Mouse (Mus musculus): ENCODE measurements around the gene Eno2.
"Not testable (repeated sequence)": the region's sequence is repeated elsewhere in the genome, so short reads cannot be mapped to it uniquely, and the experiment has no call there.

Gene Eno2

GRCm38 (mm10) chr6:124769101-124769765, at the start of gene Eno2:
TSS of gene Eno2 (minus strand) at chr6:124769673.
- peak in 1 of 2 experiments; percentile 38 for DNase-seq

GRCm38 (mm10) chr6:124817971-124818370, 48.5 kb upstream of the Eno2 start:
- DNase-seq: peak in 1 of 2 experiments; percentile 17

- no peak for DNase-seq
These were observed 48.1 kb upstream of the Eno2 start for GRCm38 (mm10) chr6:124817563-124817962.

DNA sequence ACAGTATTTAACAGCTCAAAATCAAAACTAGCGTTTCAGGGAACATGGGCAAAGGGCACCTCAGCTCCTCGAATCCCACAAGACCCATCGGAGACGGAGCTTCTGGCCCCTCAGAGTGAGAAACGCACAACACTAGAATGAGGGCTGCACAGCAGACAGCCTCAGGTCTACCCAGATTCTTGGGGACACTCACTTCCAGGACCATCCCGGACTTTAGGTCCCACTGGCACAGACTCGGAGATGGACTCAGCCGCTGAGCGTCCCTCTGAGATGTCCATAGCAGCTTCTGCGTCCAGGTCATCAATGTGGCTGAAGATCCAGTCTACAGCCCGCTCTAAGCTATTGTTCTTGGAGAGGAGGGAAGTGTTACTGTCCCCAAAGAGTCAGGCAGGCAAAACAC, 47.7 kb upstream of the Eno2 start:
- no peak for DNase-seq

DNA sequence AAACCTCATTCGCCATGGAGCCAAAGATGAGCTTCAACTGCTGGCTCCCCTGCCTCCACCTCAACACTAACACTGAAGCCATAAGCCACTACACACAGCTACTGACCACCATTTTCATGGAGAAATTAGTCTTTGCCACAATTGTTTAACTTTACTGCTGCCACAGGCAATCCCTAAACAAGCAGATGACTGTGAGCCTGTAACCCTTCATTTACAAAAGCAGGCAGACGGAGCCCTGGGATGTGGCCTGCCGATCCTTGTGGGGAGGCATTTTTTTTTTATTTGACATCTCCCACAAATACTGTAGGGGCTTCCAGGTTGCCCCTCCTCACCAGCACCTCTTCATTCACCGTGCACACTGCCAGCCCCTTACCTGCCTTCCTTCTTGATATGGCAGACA, 47.1 kb upstream of the Eno2 start:
- DNase-seq: no peak

DNA sequence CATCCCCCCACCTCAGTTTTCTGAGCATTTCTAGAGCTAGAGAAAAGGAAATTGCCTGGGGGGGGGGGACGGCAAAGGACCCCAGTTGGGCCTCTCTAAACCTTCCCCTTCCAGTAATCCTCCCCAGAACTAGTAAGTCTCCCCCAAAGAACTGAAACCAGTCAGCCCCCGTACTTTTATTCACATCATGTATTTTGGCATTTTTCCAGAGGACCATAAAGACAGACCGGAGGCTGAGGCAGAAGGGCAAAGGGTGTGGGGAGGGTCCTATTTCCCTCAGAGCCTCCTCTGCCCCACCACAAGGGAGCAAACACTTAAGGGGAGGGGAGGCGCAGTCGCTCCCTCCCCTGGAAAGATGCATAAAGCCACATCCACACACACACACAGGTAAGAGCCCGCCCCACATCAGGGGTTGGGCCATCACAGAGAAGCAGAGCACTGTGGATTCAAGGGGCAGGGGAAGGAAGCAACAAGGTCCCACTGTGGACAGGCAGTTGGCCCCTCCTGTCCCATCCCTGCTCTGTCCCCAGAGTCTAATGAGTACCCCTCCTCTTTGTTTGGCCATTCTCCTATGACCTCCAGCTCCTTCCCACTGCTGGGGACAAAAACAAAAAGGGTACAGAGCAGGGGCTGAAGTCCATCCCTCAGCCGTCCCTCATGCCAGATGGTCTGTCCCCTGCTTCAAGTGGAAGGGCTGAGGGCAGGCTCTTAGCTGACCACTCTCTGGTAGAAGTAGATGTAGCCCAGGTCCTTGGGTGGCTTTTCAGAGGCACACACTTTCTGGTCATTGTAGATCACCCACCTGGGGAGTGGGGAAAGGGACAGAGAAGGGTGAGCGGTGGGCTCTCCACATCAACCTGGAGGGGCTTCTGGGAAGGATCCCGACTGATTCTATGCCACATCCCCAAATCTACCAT, 45.6 kb upstream of the Eno2 start:
- DNase-seq: no peak

- DNase-seq: no peak
These were observed 45.0 kb upstream of the Eno2 start for GRCm38 (mm10) chr6:124814448-124814847.

- peak; percentile 95 for DNase-seq
These were observed 44.5 kb upstream of the Eno2 start, which contains the start of gene Tpi1 for GRCm38 (mm10) chr6:124813933-124814332. TSS of gene Tpi1 (minus strand) at chr6:124814296.

GRCm38 (mm10) chr6:124813496-124813895, 44.0 kb upstream of the Eno2 start:
- peak; percentile 63 to 66 for DNase-seq

GRCm38 (mm10) chr6:124812848-124813247, 43.4 kb upstream of the Eno2 start:
- no peak for DNase-seq

DNA sequence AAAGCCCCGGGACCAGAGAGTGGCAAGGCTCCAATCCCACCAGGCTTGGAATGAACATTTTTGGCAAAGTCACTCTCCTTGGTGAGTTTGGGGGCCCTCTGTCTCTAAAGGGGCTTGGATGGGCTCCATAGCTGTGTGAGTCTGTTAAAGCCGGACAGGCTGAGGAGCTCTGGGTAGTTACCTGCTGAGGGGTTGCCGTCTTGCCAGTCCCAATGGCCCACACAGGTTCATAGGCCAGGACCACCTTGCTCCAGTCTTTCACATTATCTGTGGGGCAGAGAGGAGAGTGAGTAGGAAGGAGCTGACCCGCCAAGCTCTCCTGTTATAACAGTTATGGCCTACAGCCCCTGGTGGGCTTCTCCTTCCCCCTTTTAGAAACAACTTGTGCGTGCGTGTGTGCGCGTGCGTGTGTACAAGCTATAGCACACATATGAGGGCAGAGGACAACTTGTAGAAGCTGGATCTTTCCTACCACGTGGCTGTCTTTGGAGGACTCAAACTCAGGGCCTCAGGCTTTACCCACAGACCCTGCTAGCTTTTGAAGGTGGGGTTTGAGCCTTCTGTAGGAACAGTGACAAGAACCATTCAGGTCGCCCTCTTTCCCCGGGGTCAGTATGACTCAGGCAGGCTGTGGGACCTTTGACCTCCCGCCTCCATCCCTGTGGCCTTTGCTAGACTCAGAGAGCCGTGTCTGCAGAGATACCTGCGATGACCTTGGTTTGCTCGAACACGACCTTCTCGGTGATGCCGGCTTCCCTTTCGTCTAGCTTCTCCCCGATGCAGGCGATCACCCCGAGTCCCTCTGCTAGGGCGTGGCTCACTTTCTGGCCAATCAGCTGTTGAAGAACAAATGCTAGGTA, 42.5 kb upstream of the Eno2 start:
- no peak for DNase-seq

GRCm38 (mm10) chr6:124811403-124811665, 41.9 kb upstream of the Eno2 start:
- DNase-seq: no peak

GRCm38 (mm10) chr6:124810566-124811402, 41.3 kb upstream of the Eno2 start:
- not testable (repeated sequence) for DNase-seq

GRCm38 (mm10) chr6:124809775-124810538, 40.5 kb upstream of the Eno2 start:
- no peak for DNase-seq

- peak; percentile 83 to 89 for DNase-seq
These were observed 39.7 kb upstream of the Eno2 start for GRCm38 (mm10) chr6:124809052-124809774.

DNA sequence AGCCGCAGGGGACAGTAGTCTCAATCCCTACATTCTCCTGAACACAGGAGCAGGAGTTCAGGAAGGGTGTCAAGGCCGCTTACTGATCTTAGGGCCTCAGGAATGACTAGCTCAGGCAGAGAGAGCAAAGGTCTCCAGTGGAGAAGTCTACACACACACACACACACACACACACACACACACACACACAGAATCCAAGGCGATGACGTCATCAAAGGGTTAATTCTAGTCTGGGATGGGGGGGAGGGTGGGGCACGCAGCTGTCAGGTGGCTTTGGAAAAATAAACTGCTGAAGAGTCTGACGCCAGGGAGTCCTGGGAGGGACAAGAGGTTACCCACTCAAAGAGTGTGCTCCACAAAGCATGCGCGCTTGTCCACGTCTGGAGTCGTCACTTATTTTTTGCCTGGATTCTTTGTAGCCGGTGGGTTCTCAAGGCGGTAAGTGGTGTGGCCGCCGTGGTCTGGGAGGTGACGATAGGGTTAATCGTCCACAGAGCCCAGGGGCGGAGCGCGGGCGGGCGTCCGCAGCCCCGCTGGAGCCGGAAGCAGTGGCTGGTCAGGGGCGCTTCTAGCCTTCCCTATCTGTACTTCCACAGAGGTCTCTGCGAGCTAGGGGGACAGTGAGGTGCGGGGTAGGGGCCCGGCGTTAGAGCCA, 39.0 kb upstream of the Eno2 start, which contains the start of gene Spsb2:
Gene Spsb2 (plus strand): TSS at position 304 of the 655 bp plus-strand sequence.
- peak; percentile 81 to 82 for DNase-seq

GRCm38 (mm10) chr6:124807986-124808357, 38.5 kb upstream of the Eno2 start:
- no peak for DNase-seq

DNA sequence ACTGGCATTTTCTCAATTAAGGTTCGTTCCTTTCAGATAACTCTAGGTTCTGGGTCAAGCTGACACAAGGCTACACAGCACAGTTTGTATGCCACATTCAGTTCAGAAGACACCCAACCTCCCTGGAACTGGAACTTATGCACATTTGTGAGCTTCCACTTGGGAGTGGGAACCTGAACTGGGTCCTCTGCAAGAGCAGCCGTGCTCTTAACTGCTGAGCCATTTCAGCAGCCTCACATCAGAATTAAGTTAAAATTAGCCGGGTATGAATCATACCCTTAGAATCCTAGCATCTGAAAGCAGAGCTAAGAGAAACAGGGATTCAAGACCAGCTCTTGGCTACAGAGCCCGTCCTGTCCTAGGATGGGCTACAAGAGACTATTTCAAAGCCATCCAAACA, 37.9 kb upstream of the Eno2 start:
- DNase-seq: no peak

DNA sequence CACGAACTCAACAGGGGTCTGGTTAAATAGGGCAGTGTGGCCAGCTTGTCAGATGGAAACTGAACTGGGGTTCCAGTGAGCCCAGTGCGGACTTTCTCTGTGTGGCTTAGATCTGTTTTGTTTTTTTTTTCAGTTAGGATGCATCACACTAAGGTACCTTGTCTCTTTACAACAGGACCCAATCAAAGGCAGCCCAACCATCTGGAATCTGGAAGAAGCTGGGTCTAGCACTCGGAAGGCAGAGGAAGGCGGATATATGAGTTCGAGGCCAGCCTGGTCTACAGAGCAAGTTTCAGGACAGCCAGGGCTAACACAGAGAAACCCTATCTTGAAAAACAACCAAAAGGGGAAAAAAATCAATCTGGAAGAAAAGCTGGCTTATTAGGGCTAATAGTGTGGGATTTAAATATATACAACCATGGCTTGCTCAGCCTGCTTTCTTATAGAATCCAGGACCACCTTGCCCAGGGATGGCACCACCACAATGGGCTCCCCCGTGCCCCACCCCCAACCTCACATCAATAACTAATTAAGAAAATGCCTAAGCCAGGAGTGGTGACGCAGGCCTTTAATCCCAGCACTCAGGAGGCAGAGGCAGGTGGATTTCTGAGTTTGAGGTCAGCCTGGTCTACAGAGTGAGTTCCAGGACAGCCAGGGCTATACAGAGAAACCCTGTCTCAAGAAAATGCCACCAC, 37.1 kb upstream of the Eno2 start:
- no peak for DNase-seq

Data from lung, adult 18-20 months (tissue).